Mouse (Mus musculus): ENCODE measurements around the gene Tmem11.

Gene Tmem11

DNA sequence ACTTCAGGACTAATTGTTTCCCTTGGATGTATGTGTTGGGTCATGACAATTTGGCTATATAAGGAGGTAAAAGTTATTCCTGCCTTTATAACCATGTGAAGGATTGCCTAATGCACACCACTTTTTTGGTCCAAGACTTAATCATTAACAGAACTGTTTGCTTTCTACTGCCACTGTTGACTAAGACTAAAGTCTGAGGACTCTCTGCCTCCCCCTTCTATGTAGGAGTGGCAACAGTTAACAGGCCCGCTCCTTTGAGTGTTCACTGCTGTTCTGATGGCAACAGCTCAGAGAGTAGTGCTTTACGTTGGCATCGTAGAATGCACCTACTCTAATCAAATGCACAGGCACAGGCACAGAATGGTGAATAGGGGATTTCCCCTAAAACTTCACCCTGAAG, 53.9 kb downstream of the Tmem11 start:
- DNase-seq, result no peak

DNA sequence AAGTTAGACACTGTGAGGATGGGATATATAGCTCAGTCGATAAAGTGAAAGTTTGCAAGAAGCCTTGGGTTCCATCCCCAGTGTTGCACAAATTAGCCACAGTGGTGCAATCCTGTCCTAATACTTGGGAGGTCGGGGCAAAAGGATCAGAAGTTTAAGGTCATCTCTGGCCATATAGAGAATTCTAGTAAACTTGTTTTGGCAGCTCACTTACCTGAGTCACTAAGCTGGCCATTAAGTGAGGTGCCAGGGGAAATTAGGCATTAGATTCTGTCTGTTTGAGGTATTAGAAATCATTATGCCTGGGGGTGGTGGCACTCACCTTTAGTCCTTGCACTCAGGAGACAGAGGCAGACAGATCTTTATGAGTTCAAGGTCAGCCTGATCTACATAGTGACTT, 55.3 kb downstream of the Tmem11 start:
- DNase-seq, result no peak

DNA sequence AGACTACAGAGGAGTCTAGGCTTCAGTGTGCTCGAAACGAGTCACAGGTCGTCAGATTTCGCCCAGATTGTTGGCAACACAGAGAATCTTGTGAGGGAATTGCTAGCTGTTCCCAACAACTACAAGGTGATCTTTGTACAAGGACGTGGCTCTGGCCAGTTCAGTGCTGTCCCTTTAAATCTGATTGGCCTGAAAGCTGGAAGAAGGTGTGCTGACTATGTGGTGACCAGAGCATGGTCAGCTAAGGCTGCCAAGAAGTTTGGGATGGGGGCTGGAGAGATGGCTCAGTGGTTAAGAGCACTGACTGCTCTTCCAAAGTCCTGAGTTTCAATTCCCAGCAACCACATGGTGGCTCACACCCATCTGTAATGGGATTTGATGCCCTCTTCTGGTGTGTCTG, 62.7 kb downstream of the Tmem11 start:
- DNase-seq, result no peak
